Mouse (Mus musculus) layer of hippocampus, postnatal 25 days (tissue): ENCODE measurements around the gene Trpm5. TPM values are rescaled to one million over a fixed set of nuclear protein-coding genes. Genes with fewer than 3 reads are reported as not detected.

Experiments
- DNase-seq, 2 experiments: peaks; one replicate each; pipeline ENCODE4 v3.0.0; 2022; ENCODE audit warnings: mixed read lengths in 2 of 2, low spot score in 1 of 2; ENCODE audit errors: extremely low spot score in 1 of 2
- total RNA-seq, 2 experiments: library from RNA; stranded (reverse); gene quantifications; 2 replicates each; pipeline ENCODE4 v1.2.3; 2021

Gene Trpm5
- total RNA-seq, 2 experiments from 2014 or later: not detected

- DNase-seq: no peak
These were observed 12.4 kb upstream of the Trpm5 start for GRCm38 (mm10) chr7:143106672-143107465.

DNA sequence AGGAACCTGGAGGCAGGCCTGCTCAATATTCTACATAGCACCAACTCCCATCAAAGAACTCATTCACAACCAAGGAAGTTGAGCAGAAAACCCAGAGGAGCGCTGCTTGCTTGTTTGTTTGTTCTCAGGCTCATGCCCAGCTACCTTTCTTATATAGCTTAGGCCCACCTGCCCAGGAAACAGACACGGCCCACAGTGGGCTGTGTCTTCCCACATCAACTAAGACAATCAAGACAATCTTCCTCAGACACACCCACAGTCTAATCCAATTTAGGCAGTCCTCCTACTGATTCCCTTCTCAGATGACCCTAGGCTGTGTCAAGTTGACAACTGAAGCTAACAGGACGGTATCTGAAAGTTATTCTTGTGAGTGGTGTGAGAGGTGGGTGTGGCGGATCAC lies 11.6 kb upstream of the Trpm5 start, which contains the start of gene Kcnq1:
Gene Kcnq1, plus strand, starts transcription at position 301 of the 400 bp plus-strand sequence.
- DNase-seq: no peak

DNA sequence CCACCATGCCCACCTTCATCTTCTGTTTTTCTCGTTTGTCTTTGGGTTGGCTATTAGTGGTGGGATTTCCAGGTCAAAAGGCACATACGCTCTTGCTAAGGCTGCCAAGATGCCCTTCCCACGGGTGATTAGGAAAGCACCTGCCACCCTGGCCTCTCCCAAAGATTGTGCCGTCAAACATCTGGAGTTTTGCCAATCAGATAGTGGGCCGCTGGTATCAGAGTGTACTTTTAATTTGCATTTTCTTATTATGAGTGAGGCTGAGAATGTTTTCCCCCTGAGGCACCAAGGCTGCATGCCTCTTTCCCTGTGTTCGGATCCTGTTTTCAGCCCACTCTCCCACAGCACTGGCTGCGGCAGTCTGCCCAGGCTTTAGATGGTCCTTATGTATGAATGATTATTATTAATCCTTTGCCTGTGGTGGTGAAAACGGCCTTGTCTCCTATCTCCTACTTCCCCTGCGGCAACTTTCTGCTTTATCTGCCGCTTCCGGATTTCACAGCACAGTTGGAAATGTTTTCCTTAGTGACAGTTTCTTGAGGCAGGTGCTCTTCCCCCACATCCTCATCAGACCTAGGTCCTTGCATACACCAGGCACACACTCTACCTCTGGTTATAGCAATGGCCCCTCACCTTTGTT lies 10.9 kb upstream of the Trpm5 start:
- DNase-seq: no peak

GRCm38 (mm10) chr7:143100759-143101158 lies 6.3 kb upstream of the Trpm5 start:
- DNase-seq: no peak

GRCm38 (mm10) chr7:143095554-143095907 lies 1.1 kb upstream of the Trpm5 start:
- DNase-seq: no peak

DNA sequence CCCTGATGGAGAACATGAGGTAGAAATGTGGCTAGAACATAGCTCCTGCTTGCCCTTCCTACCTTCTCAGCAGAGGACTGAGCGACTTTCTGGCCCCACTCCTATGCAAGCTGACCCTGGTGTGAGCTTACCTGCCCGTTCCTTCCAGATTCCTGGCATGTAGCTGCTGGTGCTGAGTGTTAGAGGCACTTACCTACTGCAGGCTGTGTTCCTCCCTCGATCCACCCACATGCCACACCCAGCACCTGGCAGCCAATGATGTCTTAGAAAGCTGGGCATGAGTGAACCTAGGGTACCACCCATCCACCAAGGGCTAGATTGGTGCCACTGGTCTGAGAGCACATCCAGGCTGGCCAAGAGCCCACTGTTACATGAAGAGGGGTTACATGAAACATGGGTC lies 595 bp downstream of the Trpm5 start:
- no peak for DNase-seq

- peak in 1 of 2 experiments; percentile 45 for DNase-seq
These were observed 7.3 kb downstream of the Trpm5 start for GRCm38 (mm10) chr7:143087070-143087579.

DNA sequence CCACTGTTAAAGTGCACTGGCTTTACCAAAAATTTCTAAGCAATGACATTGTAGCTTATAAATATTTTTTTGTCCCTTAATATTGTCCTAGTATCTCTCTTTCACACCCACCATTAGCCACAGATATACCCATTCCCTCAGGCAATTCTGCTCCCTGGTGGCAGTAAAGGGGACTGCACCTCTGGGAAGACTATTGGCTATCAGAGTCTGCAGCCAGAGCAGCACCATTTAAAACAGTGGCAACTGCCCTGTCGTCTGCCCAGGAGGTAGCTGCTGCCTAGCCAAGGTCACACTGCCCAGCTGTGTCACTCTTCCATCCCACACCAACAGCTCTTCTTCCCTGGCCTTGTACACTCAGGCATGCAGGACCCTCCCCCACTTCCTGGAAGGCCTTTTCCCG lies 8.1 kb downstream of the Trpm5 start:
- peak; percentile 34 to 71 for DNase-seq

DNA sequence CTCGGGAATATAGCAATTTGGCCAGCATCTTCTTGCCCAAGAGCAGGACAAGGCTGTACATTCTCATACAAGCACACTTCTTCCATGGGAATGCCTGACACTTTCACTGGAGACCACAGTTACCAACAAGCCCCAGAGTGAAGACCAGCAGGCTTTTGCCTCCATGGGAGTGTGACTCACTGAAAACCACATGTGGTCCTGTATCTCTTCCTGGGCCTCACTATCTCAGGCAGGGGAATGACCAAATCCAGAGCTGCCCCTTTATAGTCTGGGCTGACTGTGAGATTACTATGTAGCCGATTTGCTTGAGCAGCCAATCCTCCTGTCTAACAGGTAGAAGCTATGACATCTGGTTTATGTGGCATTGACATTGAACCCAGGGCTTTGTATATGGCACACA lies 10.7 kb downstream of the Trpm5 start:
- DNase-seq: no peak

DNA sequence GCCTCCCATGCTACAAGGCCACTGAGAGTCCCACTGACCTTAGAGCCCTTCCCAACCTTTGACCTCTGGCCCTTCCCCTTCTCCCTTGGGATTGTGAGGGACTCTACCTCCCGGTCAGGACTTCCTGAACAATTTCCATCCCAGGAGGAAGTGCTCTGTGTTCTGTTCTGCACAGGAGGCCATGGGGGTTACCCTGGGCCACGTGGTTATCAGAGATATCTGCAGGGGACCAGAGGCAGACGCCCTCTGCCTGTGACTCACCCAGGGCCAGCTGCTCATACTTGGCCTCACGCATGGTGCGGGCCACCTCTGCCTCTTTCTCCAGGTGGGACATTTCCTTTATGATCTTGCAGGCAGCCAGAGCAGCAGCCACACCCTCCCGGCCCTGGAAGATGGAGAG lies 12.4 kb downstream of the Trpm5 start:
- no peak for DNase-seq

- DNase-seq: no peak
These were observed 17.1 kb downstream of the Trpm5 start for GRCm38 (mm10) chr7:143077351-143077750.

DNA sequence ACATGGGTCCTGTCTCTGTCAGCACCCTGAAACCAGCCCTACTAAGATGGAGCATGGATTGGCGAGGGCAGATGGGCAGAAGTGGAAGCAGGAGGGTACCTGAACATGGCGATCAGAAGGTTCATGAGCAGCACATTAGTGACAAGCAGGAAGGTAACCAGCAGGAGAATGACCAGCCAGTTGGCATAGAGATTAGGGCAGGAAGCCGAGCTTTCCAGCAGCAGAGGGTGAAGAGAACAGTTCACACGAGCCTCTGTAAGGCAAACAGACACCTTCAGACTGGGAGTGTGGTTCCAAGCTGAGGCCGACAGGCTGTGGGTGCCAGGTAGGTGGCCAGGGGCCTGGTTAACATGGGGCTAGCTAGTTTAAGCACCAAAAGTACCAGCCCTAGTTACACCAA lies 19.0 kb downstream of the Trpm5 start:
- no peak for DNase-seq

DNA sequence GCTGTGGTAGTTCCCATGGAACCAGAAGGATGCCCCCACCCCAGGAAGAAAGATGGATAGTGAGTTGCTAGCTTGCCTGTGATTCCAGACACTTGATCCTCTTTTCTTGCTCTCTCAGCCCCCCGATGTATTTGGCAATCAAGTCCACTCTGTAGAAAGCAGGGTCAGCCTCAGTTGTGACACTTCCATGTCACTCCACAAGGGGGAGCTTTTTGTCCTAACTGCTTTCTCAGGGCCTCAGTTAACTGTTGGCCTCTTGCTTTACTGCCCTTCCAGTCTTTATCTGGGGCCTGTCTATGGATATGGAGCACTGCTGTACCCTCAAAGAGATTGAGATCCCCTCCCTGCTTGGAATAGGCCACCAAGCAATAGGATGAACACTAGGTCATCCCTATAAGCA lies 21.4 kb downstream of the Trpm5 start:
- peak in 1 of 2 experiments; percentile 45 for DNase-seq

DNA sequence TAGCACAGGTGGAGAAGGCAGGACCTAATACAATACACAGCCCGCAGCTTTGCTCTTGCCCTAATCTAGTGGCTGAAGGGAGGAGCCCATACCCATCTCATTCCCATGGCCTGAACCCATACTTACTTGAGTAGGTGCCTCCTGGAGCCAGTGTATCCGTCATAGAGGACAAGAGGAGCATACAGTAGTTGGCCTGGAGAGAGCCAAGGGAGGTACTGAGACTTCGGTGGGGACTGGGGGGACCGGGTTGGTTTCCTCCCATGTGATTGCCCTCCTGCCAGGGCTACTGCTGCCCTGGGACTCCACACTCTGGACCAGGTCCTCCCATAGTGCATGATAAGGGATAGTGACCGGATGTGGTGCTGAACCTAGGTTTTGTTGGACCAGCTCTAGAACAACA lies 21.8 kb downstream of the Trpm5 start:
- DNase-seq: no peak

GRCm38 (mm10) chr7:143070506-143071070 lies 23.9 kb downstream of the Trpm5 start:
- DNase-seq: no peak

DNA sequence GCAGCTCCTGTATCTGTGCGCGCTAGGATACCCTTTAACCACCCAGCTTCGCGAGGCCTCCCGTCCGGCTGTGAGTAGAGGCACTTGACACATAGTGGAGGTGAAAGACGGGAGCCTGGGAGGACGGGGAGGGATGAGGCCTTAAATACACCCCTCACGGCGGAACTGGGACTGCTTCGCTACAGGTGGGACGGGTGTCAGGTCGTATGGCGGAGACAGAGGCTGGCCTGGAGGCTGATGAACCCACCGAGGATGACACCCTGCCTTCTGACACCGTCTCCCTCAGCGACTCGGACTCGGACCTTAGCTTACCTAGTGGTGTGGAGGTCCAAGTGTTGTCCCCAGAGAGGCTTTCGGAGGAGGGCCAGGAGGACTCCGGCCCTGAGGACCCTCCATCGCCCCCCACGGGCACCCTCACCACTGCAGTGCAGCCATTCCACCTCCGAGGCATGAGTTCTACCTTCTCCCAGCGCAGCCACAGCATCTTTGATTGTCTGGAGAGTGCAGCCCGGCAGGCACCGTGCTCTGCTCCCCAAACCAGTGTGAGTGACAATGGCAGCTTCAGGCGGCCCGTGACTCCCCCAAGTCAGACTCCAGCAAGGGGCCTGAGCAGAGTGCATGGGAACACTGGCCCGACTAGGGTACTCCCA lies 24.6 kb downstream of the Trpm5 start:
- DNase-seq: no peak

GRCm38 (mm10) chr7:143068882-143069591 lies 25.4 kb downstream of the Trpm5 start, which contains the start of gene Tssc4:
Gene Tssc4 (plus strand): TSS chr7:143069249.
- DNase-seq: peak; percentile 88 to 91

GRCm38 (mm10) chr7:143068316-143068881 lies 26.0 kb downstream of the Trpm5 start:
- DNase-seq: peak in 1 of 2 experiments; percentile 49

GRCm38 (mm10) chr7:143067897-143068296 lies 26.5 kb downstream of the Trpm5 start:
- DNase-seq: no peak

DNA sequence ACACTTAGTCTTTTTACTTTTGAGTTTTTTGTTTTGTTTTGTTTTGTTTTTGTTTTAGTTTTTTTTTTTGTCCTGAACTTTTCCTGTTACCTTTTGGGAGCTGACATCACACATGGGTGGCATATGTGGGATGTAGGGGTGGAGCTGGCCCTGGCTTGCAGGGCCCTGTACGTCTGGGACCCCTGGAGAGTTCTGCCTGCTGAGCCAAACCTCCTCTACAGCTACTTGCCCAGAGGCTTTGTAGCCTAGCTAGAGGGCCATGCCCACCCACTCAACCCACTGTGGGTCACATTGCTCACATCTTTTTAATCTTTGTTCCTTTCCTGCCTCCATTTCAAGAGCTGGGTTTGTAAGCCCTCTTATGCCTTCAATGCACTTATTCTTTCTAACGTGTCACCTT lies 27.0 kb downstream of the Trpm5 start:
- no peak for DNase-seq
